Mouse (Mus musculus): Measurements from ENCODE around the gene Faap100.
"Not testable (repeated sequence)": the region's sequence is repeated elsewhere in the genome, so short reads cannot be mapped to it uniquely, and the experiment has no call there.

Gene Faap100

DNA sequence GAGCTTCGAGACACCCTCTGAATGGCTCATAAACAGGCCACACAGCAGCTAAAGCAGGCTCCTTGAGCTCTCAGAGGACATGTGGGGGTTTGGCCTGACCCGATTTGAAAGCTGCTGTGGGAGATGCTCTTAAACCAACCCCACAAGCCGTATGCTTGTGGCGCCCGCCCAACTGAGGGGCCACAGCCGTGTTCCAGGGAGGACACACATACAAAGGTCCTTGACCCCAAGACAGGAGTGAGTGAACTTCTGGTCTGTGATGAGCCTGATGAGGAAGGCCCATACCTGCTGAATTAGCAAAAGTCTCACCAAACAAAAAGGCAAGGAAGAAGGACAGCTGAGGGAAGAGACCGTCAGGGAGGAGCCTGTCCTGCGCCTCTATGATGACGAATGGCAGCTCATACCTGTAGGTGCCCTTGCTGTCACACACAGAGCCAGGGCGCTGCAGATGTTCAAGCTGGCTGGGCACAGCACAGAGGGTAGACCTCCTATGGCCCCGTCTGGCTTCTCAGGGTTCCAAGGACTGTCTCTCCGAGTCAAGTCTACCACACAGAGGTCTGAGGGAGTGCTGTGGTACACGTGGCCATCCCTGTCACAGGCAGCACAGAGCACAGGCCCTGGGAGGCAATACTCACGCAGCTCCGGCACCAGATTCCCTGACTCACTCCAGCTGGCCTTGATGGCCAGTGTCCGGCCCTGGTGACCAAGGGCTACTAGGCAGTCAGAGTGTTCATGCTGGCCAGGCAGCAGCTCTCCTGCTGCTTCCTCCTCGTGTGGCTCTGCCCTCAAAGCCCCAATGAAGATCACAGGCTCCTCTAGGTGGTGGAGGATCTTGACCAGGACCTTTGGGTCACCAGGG, 2.0 kb downstream of the Faap100 start:
- DNase-seq (ENCODE audit: low read depth, low spot score) = no peak

GRCm38 (mm10) chr11:120375324-120375723, 3.2 kb downstream of the Faap100 start:
- DNase-seq (ENCODE audit: low read depth, low spot score) = no peak

DNA sequence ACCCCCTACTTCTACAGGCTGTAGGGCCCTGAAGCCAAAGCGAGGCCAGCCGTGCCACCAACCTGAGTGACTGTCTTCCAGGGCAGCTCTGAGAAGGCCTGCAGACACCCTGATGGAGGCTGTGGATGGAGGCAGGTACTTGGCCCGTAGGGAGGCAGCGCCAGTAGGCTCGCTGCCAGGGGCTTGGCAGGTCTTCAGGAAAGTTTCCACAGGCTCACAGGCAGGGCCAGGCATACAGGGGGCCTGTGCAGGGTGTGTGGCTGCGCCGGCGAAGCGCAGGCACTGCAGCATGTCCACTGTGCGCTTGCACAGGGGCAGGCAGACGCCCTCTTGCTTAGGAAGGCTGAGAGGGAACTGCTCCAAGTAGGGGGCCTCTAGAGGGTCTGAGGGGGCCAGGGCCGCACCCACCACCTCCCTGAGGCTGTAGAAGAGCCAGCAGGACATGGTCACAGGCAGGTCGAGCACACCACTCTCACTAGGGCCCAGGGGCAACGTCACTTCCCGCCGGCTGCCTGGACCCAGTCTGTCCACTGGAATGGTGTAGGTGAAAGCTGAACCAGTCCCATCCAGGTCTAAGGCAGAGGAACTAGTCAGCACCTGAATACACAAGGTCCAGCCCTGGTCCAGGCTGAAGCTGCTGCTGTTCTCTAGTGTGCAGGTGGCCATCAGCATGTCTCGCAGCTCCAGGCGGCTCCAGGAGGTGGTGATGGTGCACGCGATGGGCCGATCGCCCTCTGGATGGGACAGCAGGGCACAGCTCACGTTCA, 4.6 kb downstream of the Faap100 start:
- no peak for DNase-seq (ENCODE audit: low read depth, low spot score)

DNA sequence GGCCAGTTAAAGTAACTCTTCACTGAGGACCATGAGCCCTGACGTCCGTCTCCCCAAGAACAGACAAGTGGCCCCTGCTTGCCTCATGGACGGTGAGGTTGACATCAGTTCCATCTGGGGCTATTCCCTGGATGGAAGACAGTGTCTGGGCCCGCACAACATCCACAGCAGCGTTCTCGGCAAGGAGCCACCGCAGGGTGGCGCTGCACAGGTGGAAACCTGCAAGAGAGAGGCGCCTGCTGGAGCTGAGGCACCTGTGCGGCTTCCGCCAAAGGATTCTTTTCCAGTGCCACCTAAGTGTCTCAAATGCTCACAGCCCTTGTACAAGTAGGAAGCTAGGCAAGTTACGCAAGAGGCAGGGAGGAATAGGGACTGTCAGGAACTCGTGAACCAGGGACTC, 5.5 kb downstream of the Faap100 start:
- DNase-seq (ENCODE audit: low read depth, low spot score) = no peak

DNA sequence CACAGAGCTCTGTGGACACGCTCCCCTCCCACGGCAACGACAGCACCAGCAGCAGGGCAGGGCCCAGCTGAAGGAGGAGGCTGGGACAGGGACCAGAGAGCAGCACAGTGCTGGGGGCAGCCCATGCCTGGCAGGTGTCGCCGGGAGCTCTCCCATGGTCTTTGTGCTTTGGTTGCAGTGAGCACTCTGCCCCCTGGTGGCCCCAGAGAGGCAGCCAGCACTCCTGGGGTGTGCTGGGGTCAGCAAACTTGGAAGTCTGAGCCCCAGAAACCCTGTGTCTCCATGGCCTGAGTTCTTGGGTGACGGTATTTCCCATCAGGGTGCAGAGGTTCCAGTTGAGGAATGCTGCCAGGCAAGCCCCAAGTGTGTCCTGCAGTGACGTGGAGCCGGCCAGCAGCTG, 8.9 kb downstream of the Faap100 start:
- no peak for DNase-seq (ENCODE audit: low read depth, low spot score)

- no peak for DNase-seq (ENCODE audit: low read depth, low spot score)
Observed at GRCm38 (mm10) chr11:120366443-120367027, 12.0 kb downstream of the Faap100 start.

DNA sequence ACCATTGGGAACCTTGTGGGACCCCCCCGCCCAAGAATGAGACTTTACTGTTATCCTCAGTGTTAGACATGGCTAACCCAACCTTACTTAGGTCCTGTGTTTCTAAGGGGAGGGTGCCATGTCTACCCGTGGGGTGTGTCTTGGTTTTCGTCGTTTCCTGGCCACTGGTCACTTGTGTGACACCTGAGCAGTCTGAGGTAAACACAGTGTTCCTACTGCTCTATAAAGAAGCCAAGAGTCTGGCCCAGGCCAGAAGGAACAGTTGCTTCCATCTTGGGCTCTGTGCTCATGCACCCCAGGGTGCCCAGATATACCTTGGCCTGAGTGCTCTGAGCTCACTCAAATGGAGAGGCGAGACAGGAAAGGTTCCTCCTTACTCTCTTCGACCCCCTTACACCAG, 15.7 kb downstream of the Faap100 start:
- DNase-seq (ENCODE audit: low read depth, low spot score) = no peak

GRCm38 (mm10) chr11:120361295-120361694, 17.3 kb downstream of the Faap100 start, which contains the start of gene Fscn2:
Fscn2 (plus strand) TSS chr11:120361534.
- DNase-seq (ENCODE audit: low read depth, low spot score) = no peak

- DNase-seq (ENCODE audit: low read depth, low spot score) = no peak
Observed at GRCm38 (mm10) chr11:120360755-120361154, 17.8 kb downstream of the Faap100 start.

- DNase-seq (ENCODE audit: low read depth, low spot score) = no peak
Observed at GRCm38 (mm10) chr11:120360062-120360461, 18.5 kb downstream of the Faap100 start.

GRCm38 (mm10) chr11:120359391-120359790, 19.2 kb downstream of the Faap100 start:
- no peak for DNase-seq (ENCODE audit: low read depth, low spot score)

DNA sequence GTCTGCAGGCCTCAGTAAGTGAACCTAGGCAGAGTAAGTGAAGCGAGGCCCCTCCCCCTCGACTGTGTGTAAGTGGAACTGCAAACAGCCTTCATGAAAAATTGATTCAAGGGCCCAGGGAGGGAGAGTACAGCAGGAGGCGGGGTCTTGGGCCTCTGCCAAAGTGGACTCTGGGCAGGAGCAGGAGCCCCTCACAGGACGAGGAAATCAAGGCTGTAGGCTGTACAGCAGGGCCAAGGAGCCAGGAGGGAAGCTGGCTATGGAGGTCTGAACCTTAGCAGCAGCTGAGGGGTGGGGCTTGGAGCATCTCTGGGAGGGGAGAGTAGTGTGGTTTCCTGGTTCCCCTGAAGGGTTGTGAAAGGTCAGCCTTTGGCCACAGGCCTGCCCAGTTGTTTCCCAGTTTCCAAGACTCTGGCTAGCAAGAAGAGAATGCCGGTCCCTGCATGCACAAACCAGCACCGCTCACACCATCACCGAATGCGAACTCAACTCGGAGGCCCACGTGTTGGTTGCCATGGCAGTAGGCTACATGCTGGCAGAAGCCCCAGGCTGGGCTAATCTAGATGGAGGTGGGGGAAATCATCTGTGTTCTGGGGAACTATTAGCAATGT, 20.7 kb downstream of the Faap100 start:
- peak; percentile 68 for DNase-seq (ENCODE audit: low read depth, low spot score)

DNA sequence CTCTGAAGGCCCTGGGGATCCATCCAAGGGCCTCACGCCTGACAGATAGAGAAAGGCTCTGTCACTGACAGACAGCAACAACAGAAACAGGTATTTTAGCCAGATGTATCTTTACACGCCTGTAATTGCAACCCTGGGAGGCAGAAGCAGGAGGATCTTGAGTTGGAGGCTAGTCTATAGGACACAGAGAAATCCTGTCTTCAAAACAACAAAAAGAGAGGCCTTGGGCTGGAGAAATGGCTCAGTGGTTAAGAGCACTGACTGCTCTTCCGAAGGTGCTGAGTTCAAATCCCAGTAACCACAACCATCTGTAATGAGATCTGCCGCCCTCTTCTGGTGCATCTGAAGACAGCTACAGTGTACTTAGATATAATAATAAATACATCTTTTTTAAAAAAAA, 21.7 kb downstream of the Faap100 start:
- no peak for DNase-seq (ENCODE audit: low read depth, low spot score)

DNA sequence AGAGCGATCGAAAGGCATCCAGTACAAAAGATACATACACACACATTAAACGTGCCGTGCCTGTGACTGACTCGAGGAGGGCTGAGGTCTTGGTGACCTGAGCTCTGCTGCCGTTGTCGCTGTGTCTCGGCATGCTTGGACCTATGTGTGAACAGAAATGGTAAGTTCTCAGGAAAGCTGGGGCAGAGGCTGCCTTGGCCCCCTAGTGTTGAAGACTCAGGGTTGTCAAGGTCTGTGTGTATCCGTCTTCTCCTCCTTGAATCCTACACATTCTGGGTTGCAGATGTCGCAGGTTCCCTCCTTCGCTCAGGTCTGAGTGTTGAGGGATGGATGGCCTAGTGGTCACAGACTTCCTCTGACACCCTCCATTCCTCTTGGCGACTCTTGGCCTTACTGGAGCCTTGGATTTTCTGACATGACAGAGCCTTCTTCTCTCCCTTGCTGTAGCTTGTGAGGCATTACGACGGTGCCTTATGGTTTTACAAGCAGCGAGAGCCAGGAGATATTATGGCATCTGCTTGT, 22.2 kb downstream of the Faap100 start:
- no peak for DNase-seq (ENCODE audit: low read depth, low spot score)

DNA sequence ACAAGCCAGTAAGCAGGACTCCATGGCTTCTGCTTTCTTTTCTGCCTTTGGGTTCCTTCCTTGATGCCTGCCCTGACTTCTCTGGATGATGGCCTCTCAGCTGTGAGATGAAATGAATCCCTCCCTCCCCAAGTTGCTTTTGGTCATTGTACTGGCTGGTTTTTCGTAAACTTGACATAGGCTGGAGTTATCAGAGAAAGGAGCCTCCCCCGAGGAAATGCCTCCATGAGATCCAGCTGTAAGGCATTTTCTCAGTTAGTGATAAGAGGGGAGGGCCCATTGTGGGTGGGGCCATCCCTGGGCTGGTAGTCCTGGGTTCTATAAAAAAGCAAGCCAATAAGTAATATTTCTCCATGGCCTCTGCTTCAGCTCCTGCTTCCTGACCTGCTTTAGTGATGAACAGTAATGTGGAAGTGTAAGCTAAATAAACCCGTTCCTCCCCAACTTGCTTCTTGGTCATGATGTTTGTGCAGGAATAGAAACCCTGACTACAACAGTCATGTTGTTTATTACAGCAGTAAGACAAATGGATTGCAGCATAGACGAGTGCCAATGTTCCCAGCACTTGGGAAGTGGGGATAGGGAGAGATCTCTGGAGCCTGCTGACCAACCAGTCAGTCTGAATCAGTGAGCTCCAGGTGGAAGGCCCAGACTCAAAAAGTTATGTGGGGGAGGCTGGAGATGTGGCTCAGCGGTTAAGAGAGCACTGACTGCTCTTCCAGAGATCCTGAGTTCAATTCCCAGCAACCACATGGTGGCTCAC, 23.1 kb downstream of the Faap100 start:
- DNase-seq (ENCODE audit: low read depth, low spot score) = no peak

- no peak for DNase-seq (ENCODE audit: low read depth, low spot score)
Observed at GRCm38 (mm10) chr11:120354304-120355276, 24.0 kb downstream of the Faap100 start.

GRCm38 (mm10) chr11:120353500-120354303, 24.9 kb downstream of the Faap100 start:
- DNase-seq (ENCODE audit: low read depth, low spot score) = no peak

GRCm38 (mm10) chr11:120352571-120353290, 25.8 kb downstream of the Faap100 start:
- no peak for DNase-seq (ENCODE audit: low read depth, low spot score)

DNA sequence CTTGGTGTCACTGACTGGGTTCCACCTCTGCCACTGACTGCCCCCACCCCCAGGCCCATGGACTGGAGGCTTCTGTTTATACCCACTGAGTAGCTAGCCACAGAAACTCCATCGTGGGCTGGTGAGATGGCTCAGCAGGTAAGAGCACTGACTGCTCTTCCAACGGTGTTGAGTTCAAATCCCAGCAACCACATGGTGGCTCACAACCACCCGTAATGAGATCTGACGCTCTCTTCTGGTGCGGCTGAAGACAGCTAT, 26.5 kb downstream of the Faap100 start:
- not testable (repeated sequence) for DNase-seq (ENCODE audit: low read depth, low spot score)
